Mouse (Mus musculus): ENCODE measurements around the gene Suds3. TPM values are rescaled to one million over a fixed set of nuclear protein-coding genes. Genes with fewer than 3 reads are reported as not detected.

The Suds3 gene
- polyA plus RNA-seq, 1 experiment: 69.9 TPM

Other genes starting within 250 kb of the Suds3 start
- 18.1 and 21.7 TPM in 2 replicates for gene Taok3, start 4.0 kb upstream of the Suds3 start, polyA plus RNA-seq (2012; rRNA removed)
- gene Pebp1, start 171.5 kb upstream of the Suds3 start, polyA plus RNA-seq (2012; rRNA removed): 416 and 521 TPM in 2 replicates
- gene Vsig10, start 203.0 kb upstream of the Suds3 start, polyA plus RNA-seq (2012; rRNA removed): 35.6 and 36.4 TPM in 2 replicates
- gene Wsb2, start 241.2 kb upstream of the Suds3 start, polyA plus RNA-seq (2012; rRNA removed): 86.6 and 94.6 TPM in 2 replicates

Measured in urinary bladder, adult 2 months (tissue).